Mouse (Mus musculus) brown adipose tissue, adult 24 weeks (tissue): ENCODE results near the gene Ccnd3. TPM values are rescaled to one million over a fixed set of nuclear protein-coding genes. Genes with fewer than 3 reads are reported as not detected.
A peak's percentile ranks its signal among the peaks of the same experiment; 100 is the strongest.
"Not testable (repeated sequence)": the region's sequence is repeated elsewhere in the genome, so short reads cannot be mapped to it uniquely, and the experiment has no call there.

Experiments
- H3K27ac ChIP-seq: fragments of 200-500 bp; replicated peaks from 2 replicates; pipeline ENCODE4 v1.5.1; 2012; ENCODE audit warnings: low read depth, mild to moderate bottlenecking, low read length
- H3K4me1 ChIP-seq: fragments of 200-500 bp; 2 replicates; pipeline ENCODE4 v1.6.1; 2012; ENCODE audit warnings: low read length, mixed read lengths; ENCODE audit not compliant: control insufficient read depth, insufficient read depth, insufficient read length
- H3K4me3 ChIP-seq: fragments of 200-500 bp; 2 replicates; pipeline ENCODE4 v1.5.1; 2012; ENCODE audit warnings: low read depth, mild to moderate bottlenecking, low read length, moderate library complexity; ENCODE audit not compliant: insufficient read depth
- polyA plus RNA-seq: library from polyadenylated mRNA; stranded (reverse); fragments of >200 nt; gene quantifications from 2 replicates; pipeline ENCODE4 v1.2.4, GENCODE M21; 2012; ENCODE audit not compliant: missing spikeins, insufficient read depth, insufficient read length

Gene Ccnd3
- polyA plus RNA-seq, 1 experiment = 48.4 TPM

- Histone ChIP-seq H3K4me1 (peaks cover 14% of the 10 kb centered on the region), H3K4me3 (peak overlapping the region; percentile 58), H3K27ac (peak overlapping the region; percentile 90)
These were observed 91.4 kb downstream of the Ccnd3 start for GRCm38 (mm10) chr17:47596162-47596838.

- H3K4me3 ChIP-seq = peak overlapping the region; percentile 3
- H3K27ac ChIP-seq = peak overlapping the region; percentile 90
These were observed 92.0 kb downstream of the Ccnd3 start for GRCm38 (mm10) chr17:47596839-47597164.

GRCm38 (mm10) chr17:47597261-47597660 is 92.4 kb downstream of the Ccnd3 start:
- Histone ChIP-seq H3K4me3 (peak overlapping the region; percentile 3; the same call in 1 of the 2 replicates), H3K27ac (peak overlapping the region; percentile 90)

More at GRCm38 (mm10) chr17:47596839-47597164, 92.0 kb downstream of the Ccnd3 start:
- peaks cover 14% of the 10 kb centered on the region for H3K4me1 ChIP-seq

GRCm38 (mm10) chr17:47597838-47598579 is 93.2 kb downstream of the Ccnd3 start:
- peaks cover 14% of the 10 kb centered on the region for H3K4me1 ChIP-seq
- H3K27ac ChIP-seq = peak overlapping the region; percentile 90; the same call in 1 of the 2 replicates
- H3K4me3 ChIP-seq = no peak overlapping the region

More at GRCm38 (mm10) chr17:47597261-47597660, 92.4 kb downstream of the Ccnd3 start:
- H3K4me1 ChIP-seq = peaks cover 14% of the 10 kb centered on the region

GRCm38 (mm10) chr17:47598580-47599304 is 93.9 kb downstream of the Ccnd3 start:
- Histone ChIP-seq H3K4me1 (peaks cover 14% of the 10 kb centered on the region), H3K27ac (0 out of 2 replicates have a peak overlapping the region, but pooled peaks have one; percentile 23)
- H3K4me3 ChIP-seq = not testable (repeated sequence)

- H3K27ac ChIP-seq = peak overlapping the region; percentile 85
- no peak overlapping the region for H3K4me3 ChIP-seq
- peaks cover 14% of the 10 kb centered on the region for H3K4me1 ChIP-seq
These were observed 94.9 kb downstream of the Ccnd3 start for GRCm38 (mm10) chr17:47599511-47600297.

DNA sequence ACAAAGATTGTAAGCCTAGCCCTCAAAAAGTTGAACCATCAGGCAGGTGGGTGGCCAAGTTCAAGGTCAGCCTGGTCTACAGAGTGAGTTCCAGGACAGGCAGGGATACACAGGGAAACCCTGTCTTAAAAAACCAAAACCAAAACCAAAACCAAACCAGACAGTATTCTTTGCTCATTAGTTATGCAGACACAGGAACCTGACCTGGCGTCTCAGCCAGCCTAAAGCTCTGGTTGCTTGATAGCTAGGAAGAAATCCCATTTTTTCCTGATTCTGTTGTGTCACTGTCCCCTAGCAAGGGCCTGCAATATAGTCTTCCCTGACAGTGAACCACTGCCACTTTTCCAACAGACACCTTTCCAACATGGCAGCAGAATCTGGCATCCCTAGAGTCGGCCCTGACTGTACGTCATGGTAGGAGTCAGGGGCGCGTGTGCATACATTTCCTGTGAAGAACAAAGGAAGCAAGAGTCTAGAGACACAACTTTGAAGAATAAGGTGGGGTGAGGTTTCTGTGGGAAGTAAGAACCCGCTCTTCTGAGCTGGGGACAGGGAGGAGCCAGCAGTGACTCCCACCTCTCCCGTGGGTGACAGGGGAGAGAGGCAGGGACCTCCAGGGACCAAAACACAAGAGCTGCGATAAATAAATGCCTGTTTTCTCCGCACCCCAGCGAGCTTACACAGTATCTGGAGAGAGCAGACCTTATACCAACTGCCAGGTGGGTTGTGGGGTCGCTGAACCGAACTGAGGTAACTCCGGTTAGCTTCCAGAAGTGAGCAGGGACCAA is 95.9 kb downstream of the Ccnd3 start:
- Histone ChIP-seq H3K4me3 (no peak overlapping the region), H3K4me1 (peaks cover 13% of the 10 kb centered on the region), H3K27ac (peak overlapping the region; percentile 17)

GRCm38 (mm10) chr17:47601389-47601755 is 96.5 kb downstream of the Ccnd3 start:
- Histone ChIP-seq H3K4me3 (no peak overlapping the region), H3K4me1 (peaks cover 9% of the 10 kb centered on the region), H3K27ac (no peak overlapping the region)

GRCm38 (mm10) chr17:47602289-47602688 is 97.4 kb downstream of the Ccnd3 start:
- Histone ChIP-seq H3K4me1 (peaks cover under 1% of the 10 kb centered on the region; the same call in 1 of the 2 replicates), H3K4me3 (no peak overlapping the region), H3K27ac (no peak overlapping the region)

DNA sequence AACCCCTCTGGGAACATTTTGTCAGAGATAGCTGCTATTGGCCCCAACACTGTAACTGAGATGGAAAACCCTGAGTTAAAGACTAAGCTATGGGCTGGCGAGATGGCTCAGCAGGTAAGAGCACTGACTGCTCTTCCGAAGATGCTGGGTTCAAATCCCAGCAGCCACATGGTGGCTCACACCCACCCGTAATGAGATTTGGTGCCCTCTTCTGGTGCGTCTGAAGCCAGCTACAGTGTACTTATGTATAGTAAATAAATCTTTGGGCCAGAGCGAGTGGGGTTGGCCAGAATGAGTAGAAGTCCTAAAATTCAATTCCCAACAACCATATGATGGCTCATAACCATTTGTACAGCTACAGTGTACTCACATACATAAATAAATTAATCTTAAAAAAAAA is 101.4 kb downstream of the Ccnd3 start:
- Histone ChIP-seq H3K27ac (no peak overlapping the region), H3K4me3 (no peak overlapping the region), H3K4me1 (peaks cover 3% of the 10 kb centered on the region; the same call in 1 of the 2 replicates)

DNA sequence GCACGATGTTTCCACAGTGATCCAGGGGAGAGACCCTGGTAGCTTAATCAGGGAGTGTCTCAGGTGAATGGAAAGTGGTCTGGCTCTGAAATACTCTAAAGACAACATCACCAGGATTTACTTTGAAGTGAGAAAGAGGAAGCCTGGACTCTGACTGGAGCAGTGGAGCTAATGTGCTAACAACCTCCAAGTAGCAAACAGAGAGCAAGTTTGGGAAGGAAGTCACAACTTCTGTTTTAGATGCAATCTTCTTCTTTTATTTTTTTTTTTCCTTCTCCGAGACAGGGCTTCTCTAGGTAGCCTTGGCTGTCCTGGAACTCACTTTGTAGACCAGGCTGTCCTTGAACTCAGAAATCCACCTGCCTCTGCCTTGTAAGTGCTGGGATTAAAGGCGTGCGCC is 104.3 kb downstream of the Ccnd3 start:
- no peak overlapping the region for H3K27ac ChIP-seq
- H3K4me1 ChIP-seq = peaks cover 11% of the 10 kb centered on the region
- 0 out of 2 replicates have a peak overlapping the region, but pooled peaks have one; percentile 2 for H3K4me3 ChIP-seq

GRCm38 (mm10) chr17:47610849-47611660 is 106.2 kb downstream of the Ccnd3 start, which contains the start of the genes Bysl, Med20 and Gm20517:
TSS of gene Bysl (minus strand) at chr17:47611492.
TSS of gene Med20 (plus strand) at chr17:47611582.
TSS of gene Gm20517 (plus strand) at chr17:47611589.
- peak within 1 kb of the TSS; percentile 88 for H3K4me3 ChIP-seq
- peak within 1 kb of the TSS; percentile 96 for H3K27ac ChIP-seq
- peaks cover 11% of the 10 kb centered on the region for H3K4me1 ChIP-seq

- Histone ChIP-seq H3K4me1 (peaks cover 11% of the 10 kb centered on the region), H3K4me3 (peak overlapping the region; percentile 88), H3K27ac (peak overlapping the region; percentile 87)
These were observed 106.8 kb downstream of the Ccnd3 start for GRCm38 (mm10) chr17:47611661-47611982.
